ENCODE assay signal across 25 mouse cellular contexts in genomic region chr1:138037484-138037883, GRCm38 (mm10).
DNase-seq lines count a peak whose midpoint lies in the region; ATAC-seq and TF ChIP-seq lines count a peak whose summit lies in the region.
"Had no signal": no experiment of that assay in that cellular context is flagged by ENCODE, and none has a peak within 500 bp of the region (broad histone marks: within the 10 kb centered on the region; RNA-seq: fewer than 3 reads in every experiment).

No protein-coding gene starts in this region.

- 0 out of 2 replicates have a peak overlapping the region, but pooled peaks have one; percentile 22 for H3K27ac ChIP-seq in forebrain, embryonic 10.5 days
- H3K27ac ChIP-seq in forebrain, embryonic 12.5 days: no peak overlapping the region
- peak overlapping the region; percentile 15; the same call in 1 of the 2 replicates for H3K27ac ChIP-seq in lung, embryonic 14.5 days (ENCODE audit: low read depth)
- peak overlapping the region; percentile 48; the same call in 1 of the 2 replicates for H3K27ac ChIP-seq in embryonic facial prominence, embryonic 15.5 days (replicated peaks)
- H3K27ac ChIP-seq: hindbrain, embryonic 14.5 days; left cerebral cortex, adult 2 months; liver, embryonic 12.5 days; midbrain, embryonic 13.5 days; neural tube, embryonic 12.5 days; stomach, embryonic 15.5 days had no signal

- no peak overlapping the region for H3K9ac ChIP-seq in forebrain, embryonic 12.5 days
- H3K9ac ChIP-seq in lung, embryonic 14.5 days: no peak overlapping the region
- H3K9ac ChIP-seq in embryonic facial prominence, embryonic 15.5 days: no peak overlapping the region
- H3K9ac ChIP-seq: hindbrain, embryonic 14.5 days; liver, embryonic 12.5 days; midbrain, embryonic 13.5 days; neural tube, embryonic 12.5 days; stomach, embryonic 15.5 days had no signal

- TF ChIP-seq CTCF in lung, embryonic 14.5 days (IDR thresholded peaks at IDR 0.05; ENCODE audit: low read depth): no peak

- no peaks in the 10 kb centered on the region for H3K36me3 ChIP-seq in forebrain, embryonic 10.5 days (replicated peaks)
- H3K36me3 ChIP-seq in forebrain, embryonic 12.5 days (replicated peaks): no peaks in the 10 kb centered on the region
- no peaks in the 10 kb centered on the region for H3K36me3 ChIP-seq in lung, embryonic 14.5 days (ENCODE audit: insufficient read depth)
- H3K36me3 ChIP-seq in embryonic facial prominence, embryonic 15.5 days: no peaks in the 10 kb centered on the region
- H3K36me3 ChIP-seq: liver, embryonic 12.5 days; midbrain, embryonic 13.5 days; neural tube, embryonic 12.5 days; stomach, embryonic 15.5 days had no signal

- DNase-seq in forebrain, embryonic 10.5 days (ENCODE audit: extremely low spot score, low spot score): no peak
- no peak for DNase-seq in lung, embryonic 14.5 days
- no peak for DNase-seq in lung, postnatal 14 days
- no peak for DNase-seq in neural tube, embryonic 10.5 days (ENCODE audit: extremely low spot score, low spot score)
- no peak for DNase-seq in cerebellum, adult 9-11 months
- DNase-seq: adrenal gland, adult 8-10 months; cerebellum, adult 11-12 months; cerebellum, postnatal 25 days; gastrocnemius, postnatal 25 days; heart, adult 18-20 months; kidney, adult 9 months; lung, adult 18-20 months; retina, postnatal 1 day; right cerebral cortex, postnatal 4 days; thymus, adult 18-20 months; thymus, postnatal 4 days had no signal

- H3K4me1 ChIP-seq in forebrain, embryonic 10.5 days: peaks cover 12% of the 10 kb centered on the region
- peaks cover 7% of the 10 kb centered on the region; the same call in 1 of the 2 replicates for H3K4me1 ChIP-seq in forebrain, embryonic 12.5 days
- H3K4me1 ChIP-seq in lung, embryonic 14.5 days (ENCODE audit: insufficient read depth): no peaks in the 10 kb centered on the region; the same call in 1 of the 2 replicates
- peaks cover 13% of the 10 kb centered on the region for H3K4me1 ChIP-seq in embryonic facial prominence, embryonic 15.5 days
- H3K4me1 ChIP-seq: liver, embryonic 12.5 days had no signal

- WGBS in forebrain, embryonic 10.5 days: 70% methylated on average over 5 of the region's 5 CpGs
- WGBS in forebrain, embryonic 12.5 days: 73% methylated on average over 5 of the region's 5 CpGs
- WGBS in lung, embryonic 14.5 days: 48% methylated on average over 5 of the region's 5 CpGs
- 20% methylated on average over 5 of the region's 5 CpGs for WGBS in embryonic facial prominence, embryonic 15.5 days

- ATAC-seq in forebrain, embryonic 12.5 days (ENCODE audit: low FRiP score): no peak
- ATAC-seq in lung, embryonic 14.5 days (ENCODE audit: insufficient read depth): no peak
- 0 out of 2 replicates have a peak, but pooled peaks have one; percentile 59 for ATAC-seq in embryonic facial prominence, embryonic 15.5 days (ENCODE audit: insufficient number of reproducible peaks, low FRiP score, low TSS enrichment, low read depth)
- ATAC-seq: activated CD4-positive, CD25-positive, alpha-beta regulatory T cell, adult 4 months; liver, embryonic 12.5 days; midbrain, embryonic 13.5 days had no signal

- no peak overlapping the region for H3K4me3 ChIP-seq in forebrain, embryonic 10.5 days
- H3K4me3 ChIP-seq in forebrain, embryonic 12.5 days (replicated peaks): no peak overlapping the region
- no peak overlapping the region for H3K4me3 ChIP-seq in lung, embryonic 14.5 days (ENCODE audit: low read depth, low read length)
- H3K4me3 ChIP-seq in embryonic facial prominence, embryonic 15.5 days (replicated peaks): no peak overlapping the region
- H3K4me3 ChIP-seq: left cerebral cortex, adult 2 months; liver, embryonic 12.5 days; midbrain, embryonic 13.5 days; neural tube, embryonic 12.5 days; stomach, embryonic 15.5 days had no signal

- H3K27me3 ChIP-seq in forebrain, embryonic 10.5 days (ENCODE audit: poor library complexity, severe bottlenecking): no peaks in the 10 kb centered on the region
- H3K27me3 ChIP-seq in forebrain, embryonic 12.5 days: no peaks in the 10 kb centered on the region
- no peaks in the 10 kb centered on the region for H3K27me3 ChIP-seq in lung, embryonic 14.5 days (ENCODE audit: insufficient read depth, low read length)
- no peaks in the 10 kb centered on the region for H3K27me3 ChIP-seq in embryonic facial prominence, embryonic 15.5 days
- H3K27me3 ChIP-seq: liver, embryonic 12.5 days; midbrain, embryonic 13.5 days; neural tube, embryonic 12.5 days; stomach, embryonic 15.5 days had no signal

- H3K4me2 ChIP-seq in forebrain, embryonic 12.5 days: no peak overlapping the region
- no peak overlapping the region for H3K4me2 ChIP-seq in lung, embryonic 14.5 days
- no peak overlapping the region for H3K4me2 ChIP-seq in embryonic facial prominence, embryonic 15.5 days (replicated peaks)
- H3K4me2 ChIP-seq: hindbrain, embryonic 14.5 days; liver, embryonic 12.5 days; midbrain, embryonic 13.5 days; neural tube, embryonic 12.5 days; stomach, embryonic 15.5 days had no signal

- H3K9me3 ChIP-seq in forebrain, embryonic 10.5 days: no peaks in the 10 kb centered on the region
- no peaks in the 10 kb centered on the region for H3K9me3 ChIP-seq in forebrain, embryonic 12.5 days
- no peaks in the 10 kb centered on the region for H3K9me3 ChIP-seq in lung, embryonic 14.5 days (ENCODE audit: low read depth, low read length)
- no peaks in the 10 kb centered on the region for H3K9me3 ChIP-seq in embryonic facial prominence, embryonic 15.5 days (replicated peaks)
- H3K9me3 ChIP-seq: liver, embryonic 12.5 days; midbrain, embryonic 13.5 days; neural tube, embryonic 12.5 days; stomach, embryonic 15.5 days had no signal
